Mouse (Mus musculus): ENCODE results near the gene Ccdc187.

The Ccdc187 gene

DNA sequence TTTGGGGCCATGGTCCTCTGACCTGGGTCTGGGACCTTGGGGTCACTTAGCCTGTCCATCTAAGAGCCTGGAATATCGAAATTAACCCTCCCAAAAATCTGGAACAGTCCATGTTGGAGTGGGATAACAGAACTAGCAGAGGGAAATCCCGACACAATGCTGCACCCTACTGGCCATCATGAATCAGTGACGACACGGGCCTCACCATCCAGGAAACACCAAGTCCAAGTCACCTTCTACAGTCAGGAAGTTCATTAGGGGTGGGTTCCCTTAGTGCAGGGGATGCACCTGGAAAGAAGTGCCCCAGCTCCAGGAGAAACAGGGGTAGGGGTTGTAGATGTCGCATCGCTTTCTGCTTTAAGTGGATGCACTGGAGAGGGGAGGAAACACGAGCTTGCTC is 20.7 kb downstream of the Ccdc187 start:
- peak in 1 of 2 experiments; percentile 7 for DNase-seq

DNA sequence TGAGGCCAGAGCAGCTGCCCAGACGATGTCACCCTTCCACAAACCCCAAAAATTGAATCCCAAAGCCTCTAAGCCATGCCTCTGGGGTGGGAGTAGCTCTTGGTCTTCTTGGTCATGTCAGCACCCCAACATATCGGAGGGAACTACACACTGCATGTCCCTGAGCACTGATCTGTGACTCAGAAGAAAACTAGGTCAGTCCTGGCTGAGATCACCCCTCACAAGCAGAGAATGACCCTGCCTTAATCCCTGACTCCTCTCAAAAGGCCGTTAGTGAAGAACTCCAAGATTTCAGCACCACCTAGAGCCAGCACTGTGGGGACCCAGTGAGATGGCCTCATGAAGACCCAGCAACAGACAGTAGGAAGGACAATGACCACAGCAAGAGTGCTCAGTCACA is 26.1 kb downstream of the Ccdc187 start:
- no peak for DNase-seq

DNA sequence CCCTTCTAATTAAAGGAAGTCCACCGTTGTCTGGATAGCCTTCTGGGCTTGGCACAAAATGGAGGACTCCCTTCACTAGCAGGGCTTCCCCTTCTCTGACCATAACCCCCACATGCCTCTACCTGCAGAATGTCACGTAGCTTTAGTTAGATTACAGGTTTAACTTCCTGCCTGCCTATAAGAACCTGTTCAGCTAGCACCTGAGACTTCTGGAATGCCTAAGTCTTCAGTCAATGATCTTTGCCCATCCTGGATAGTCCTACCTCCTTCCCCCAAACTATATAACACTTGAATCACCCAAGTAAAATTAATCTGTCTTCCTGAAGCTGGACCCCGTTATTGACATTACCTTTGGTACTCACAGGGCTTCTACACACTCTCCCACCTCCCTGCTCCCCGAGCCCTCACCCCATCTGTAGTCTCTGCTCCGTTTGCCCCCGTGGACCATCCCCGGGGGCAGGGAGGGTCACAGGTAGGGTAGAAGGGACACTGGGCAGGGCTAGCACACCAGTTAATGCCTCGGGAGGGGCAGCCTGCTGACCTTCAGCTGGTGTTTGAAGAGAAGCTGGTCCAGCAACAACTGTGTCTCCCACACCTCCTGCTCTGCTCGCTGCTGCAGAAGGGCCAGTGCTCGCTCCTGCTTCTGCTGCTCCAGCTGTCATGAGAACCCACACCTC is 28.2 kb downstream of the Ccdc187 start:
- DNase-seq: no peak

DNA sequence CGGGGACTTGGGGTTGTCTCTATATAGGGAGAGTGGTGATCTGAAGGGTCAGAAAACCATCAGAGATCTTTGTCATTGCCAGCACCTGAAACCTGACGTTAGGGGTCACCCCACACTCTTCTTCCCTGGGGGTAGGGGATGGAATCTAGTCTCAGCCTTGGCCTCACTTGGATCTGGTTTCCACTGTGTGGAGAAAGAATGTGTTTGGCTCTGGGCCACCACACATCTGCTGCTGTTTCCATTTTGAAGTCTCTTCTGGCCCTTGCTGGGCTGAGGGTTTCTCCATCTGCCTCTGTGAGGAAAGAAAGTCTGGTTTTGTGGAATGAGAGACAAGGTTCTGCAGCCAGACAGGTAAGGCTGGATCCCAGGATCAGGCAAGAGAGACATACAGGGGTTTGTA is 29.3 kb downstream of the Ccdc187 start:
- no peak for DNase-seq

DNA sequence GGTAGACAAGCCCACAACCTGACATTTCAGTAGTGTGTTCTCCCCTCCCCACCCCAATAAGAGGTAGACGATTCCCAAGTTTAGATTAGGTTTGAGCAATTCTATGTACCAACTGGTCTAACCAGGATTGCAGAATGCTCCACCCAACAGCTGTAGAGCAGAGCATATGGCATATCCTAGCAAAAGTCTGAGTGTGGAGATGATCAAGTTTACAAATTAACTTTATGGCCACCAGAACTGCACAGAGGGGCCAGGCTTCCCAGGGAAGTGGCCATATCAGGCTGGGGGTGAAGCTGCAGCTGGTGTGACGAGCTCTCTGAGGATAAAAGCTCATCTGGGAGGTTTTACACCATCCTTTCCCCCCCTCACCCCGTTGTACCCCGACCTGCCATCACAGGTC is 29.7 kb downstream of the Ccdc187 start:
- DNase-seq: no peak

DNA sequence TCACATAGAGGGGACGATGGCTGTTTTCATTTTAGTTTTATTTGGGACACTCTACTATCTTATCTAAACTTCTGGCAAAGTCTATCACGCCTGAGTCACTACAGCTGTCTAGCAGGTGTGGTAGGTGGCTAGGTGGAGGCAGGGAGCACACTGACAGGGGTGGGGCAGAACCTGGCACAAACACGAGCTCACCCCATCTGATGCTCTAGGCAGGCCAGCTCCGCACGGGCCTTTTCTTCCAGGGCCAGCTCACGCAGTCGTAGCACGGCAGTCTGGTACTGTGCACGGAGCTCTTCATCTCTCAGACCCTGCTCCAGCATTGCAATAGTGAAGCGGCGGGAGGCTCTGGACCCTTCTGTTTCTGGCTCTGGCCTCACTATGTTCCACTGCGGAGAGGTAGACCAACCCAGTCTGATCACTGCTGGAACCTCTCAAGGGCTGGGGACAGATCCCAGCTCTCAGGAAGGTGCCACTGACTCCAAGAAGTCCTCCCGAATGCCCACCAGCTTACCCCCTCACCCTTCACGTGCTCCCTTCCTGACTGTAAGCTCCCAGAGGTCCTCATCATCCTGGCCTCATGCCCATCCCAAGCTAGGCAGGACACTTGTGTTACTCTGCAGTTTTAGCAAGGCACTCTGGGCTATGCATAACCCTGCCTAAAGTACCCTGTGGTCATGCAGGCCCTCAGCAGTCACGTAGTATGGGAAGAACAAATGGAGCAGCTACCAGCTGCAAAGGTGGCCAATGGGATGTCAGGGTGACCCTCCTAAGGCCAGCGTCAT is 36.9 kb downstream of the Ccdc187 start:
- no peak for DNase-seq

DNA sequence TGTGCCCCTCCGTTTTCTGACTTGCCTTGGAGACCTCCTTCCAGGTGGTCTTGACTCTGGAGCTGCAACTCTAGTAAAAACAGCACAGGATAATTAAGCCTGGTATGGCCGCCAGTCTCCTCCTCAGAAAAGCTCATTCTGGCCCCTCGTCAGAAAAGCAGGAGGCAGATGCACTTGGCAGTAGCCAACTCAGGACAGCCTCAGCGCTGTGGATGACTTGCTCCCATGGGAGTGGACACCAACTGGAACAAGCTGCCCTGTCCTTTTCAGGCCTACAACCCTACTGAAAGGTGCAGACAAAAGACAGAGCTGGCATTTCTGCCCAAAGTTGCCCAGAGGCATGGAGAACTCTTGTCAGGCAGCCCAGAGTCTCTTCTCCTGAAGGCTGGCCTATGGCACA is 39.5 kb downstream of the Ccdc187 start:
- no peak for DNase-seq

DNA sequence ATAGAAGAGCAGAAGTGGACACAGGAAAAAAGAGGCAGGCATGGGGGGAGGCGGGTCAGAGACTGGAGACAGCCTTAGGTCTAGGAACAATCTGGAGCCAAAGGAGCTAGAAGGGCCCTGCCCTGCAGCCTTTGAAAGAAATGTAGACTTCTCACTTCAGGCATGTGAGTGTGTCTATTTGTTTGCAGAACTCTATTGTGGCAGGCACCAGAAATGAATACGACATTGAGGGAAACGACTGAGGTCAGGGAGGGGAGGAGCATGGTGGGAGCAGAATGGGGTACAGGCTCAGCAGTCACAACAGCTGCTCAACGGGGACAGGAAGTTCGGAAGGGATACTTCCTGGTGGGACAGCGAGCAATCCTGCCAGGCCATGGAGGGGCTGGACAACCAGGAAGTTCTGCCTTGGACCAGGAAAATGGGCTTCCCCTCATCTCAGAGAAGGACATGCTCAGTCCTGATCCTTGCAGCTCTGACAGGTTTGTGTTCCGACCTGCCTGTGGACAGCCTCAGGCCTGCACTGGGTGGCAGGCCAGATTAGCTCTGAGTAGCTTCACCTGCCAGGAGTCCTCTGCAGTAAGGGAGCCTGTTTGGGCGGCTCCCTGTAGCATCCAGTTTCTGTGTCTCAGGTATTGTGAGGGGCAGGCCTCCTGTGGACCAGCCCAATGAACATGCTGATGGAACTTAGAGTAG is 41.7 kb downstream of the Ccdc187 start:
- no peak for DNase-seq

DNA sequence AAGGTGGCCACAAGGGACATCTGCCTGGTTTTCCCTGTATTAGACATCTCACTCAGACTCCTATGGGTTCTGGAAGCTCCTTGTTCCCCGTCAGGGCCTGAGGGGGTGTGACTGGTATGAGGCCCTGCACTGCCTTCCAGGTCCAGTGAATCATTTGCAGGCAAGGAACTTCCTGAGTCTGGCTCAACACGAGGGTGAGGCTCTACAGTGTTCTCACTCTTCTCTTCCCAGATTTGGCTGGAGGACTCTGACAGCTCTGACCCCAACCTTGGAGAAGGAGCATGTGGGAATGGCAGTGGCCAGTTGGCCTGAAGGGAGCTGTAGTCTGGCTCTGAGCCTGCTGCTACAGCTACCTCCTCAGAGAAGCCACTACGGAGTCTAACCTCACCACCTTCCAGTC is 46.8 kb downstream of the Ccdc187 start:
- DNase-seq: no peak

DNA sequence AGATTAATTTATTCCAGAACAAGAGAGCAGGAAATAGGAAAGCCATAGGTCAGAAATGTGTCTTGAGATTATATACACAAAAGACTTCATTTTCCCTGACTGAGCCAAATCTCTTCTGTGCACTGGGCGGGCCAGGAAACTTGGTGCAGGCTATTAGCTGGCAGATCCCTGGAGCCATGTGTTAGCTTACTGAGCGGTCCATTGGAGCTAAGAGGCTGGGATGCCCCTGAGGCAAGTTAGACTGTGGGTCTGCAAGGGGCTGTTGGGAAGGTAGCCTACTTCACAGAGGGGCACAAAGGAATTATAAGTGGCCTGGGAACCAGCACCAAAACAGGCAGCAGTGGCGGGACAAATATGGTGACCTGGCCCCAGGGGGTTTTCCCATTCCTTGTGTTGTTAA is 53.5 kb downstream of the Ccdc187 start:
- no peak for DNase-seq

DNA sequence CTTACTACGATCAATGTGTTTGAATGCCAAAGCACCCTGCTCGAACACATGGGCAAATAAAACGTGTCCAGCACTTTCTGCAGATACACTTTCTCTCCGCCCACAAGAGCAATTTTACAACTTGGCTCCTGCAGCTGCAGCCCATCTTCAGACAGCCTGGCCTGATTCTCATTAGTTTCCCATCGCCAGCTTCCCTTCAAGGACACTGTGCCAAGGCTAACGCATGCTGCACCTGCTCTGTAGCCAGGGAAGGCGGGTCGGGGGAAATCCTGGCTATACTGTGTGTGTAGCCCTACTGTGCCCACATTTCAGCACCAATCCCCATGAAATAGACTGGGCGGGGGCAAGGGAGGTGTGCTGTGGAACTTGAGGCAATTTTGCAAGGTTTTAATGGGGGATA is 54.0 kb downstream of the Ccdc187 start:
- no peak for DNase-seq

DNA sequence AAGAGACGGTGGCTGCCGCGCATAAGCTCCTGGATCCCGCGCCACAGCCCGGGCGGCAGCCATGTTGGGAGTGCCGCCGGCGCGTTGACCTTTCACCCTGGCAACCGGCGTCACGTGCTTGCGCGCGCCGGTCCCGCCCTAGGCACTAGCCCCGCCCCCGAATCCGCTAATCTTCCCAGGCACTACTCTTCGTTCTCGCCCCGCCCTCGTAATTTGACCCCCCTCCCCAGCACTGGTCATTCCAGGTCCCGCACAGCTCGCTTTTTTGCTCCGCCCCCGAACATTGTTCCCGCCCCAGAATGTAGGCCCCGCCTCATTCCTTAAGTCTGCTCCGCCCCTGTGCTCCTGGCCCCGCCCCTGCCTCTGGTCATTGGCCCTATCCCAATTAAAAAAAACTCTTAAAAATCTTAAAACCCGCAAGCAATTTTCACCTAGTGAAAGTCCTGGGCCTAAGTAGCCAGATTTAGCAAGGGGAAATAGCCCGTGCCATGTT is 57.0 kb downstream of the Ccdc187 start, which contains the start of gene Qsox2:
Qsox2 (minus strand) TSS at position 236 of the 493 bp plus-strand sequence.
- DNase-seq: peak; percentile 91 to 93

DNA sequence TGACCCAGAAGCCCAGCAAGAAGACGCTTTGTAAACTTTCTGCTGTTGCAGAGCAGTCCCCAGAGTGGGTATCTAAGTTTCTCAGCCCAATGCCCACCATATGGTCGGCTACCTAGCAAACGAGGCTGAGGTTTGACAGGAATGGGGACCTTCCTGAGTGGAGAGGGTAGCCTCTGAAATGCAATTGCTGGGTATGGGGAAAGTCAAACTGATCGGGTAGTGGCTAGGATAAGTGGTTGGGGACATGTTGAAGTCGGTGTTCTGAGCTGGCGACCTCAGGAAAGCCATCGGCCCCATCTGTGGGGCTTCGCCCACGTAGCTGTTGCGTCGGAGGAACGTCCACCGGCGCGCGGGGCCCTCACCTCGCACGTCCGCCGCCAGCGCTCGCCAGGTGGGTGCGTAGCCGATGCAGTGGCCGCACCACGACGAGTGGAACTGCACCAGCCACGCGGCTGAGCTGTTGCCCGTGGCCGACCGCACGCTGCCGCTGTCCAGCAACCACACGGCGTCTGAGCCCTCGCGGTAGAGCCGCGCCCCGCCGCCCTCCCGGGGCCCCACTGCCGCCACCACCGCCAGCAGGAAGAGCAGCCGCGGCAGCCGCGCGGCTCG is 57.6 kb downstream of the Ccdc187 start:
- DNase-seq: no peak

DNA sequence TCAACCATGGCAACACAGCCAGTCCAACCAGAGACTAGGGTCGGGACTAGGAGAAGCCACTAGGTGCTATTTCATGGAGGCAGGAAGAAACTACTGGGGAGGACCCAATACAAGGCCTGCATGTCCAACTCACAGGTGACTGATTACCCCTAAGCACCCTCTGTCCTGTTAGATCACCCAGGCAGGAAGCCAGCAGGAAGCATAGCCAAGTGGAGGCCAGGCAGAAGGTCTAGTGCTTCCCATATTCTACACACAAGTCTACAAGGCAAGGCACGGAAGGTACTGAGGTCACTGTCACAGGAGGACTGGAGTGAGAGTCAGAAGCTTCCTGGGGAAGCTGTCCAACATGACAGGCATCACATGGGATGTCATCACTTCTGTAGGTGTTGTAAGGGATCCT is 59.6 kb downstream of the Ccdc187 start:
- no peak for DNase-seq

DNA sequence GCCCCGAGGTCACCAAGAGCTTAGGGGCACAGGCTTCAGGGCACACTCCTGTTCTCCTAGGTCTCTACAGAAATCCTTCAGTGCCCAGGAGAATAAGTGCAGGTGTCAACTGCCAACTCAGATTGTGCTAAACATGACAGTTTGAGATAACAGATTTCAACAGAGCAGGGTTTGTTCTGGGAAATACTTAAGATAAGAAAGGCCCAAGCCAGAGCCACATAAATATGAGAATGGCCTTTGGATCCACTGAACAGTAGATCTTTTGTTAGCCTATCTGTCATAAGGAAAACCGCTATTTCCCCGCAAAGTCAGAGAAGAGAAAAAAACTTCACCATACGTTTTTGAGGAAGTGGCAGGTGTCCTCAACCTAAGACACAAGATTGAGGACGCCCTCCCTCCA is 60.1 kb downstream of the Ccdc187 start:
- DNase-seq: no peak

DNA sequence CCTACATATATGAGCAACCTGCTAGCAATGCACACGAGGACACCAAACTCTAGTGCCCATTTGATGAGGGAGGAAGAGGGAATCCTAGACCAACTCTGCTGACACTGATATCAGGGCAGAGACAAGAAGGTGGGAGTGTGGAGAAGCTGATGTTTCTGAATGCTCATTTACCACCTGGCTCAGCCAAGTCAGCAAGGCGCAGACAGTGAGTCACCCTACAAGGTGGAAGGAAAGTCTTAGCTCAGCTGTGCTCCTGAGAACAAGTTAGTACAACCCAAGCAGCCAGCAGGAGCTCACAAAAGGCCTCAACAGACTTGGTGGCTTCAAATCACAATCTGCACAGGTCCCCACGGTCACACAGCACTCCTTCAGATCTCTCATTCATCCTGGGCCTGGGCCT is 63.0 kb downstream of the Ccdc187 start:
- DNase-seq: no peak

DNA sequence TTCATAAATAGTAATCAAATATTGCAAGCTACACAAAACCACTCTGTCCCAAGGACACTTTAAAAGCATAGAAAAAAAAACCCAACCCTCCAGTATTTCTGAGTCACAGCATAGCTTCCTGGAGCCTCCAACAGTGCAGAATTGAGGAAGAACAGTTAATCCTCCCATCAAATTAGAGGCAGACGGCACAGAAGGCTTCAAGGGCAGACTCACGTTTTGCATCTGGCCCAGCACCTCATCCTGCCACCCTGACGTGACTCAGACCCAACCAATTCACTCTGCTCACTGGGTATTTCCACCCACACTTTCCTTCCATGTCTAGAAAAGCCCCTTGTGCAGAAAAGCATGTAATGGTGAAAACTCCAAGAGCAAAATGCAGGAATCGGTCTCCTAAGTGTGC is 64.1 kb downstream of the Ccdc187 start:
- no peak for DNase-seq

DNA sequence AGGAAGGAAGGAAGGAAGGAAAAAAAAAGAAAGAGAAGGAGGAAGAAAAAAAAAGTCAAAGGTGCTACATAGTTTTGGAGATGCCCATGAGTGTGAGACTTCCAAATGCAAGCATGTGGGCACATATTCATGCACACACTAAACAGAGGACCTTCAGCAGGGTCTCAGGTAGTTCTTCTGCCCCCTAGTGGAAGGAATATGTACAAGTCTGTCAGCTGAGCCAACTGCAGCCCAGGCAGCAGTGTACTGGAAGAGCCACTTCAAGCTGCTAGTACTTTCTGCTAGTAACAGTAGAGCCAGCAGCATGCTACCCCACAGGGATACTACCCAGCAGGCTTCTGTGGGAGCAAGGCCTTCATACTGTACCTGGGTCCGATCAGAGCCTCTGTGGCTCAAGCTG is 66.6 kb downstream of the Ccdc187 start:
- peak; percentile 13 to 20 for DNase-seq

DNA sequence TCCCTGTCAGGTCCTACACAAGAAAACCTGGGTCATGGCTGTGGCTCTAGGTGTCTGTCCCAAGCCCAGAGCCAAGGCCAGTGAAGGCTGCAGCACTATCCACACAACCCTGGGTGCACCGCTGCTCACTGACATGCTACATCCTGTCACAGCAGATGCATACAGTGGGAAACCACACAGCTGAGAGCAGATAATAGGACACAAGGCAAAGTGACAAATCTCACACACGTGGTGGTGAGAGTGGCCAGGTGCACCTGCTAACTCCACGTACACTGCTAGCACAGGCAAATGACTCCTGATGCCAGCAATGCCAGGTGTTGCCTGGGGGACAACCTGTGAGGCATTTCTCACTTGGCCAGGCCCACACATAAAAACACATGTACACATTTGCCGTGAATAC is 69.1 kb downstream of the Ccdc187 start:
- DNase-seq: no peak

DNA sequence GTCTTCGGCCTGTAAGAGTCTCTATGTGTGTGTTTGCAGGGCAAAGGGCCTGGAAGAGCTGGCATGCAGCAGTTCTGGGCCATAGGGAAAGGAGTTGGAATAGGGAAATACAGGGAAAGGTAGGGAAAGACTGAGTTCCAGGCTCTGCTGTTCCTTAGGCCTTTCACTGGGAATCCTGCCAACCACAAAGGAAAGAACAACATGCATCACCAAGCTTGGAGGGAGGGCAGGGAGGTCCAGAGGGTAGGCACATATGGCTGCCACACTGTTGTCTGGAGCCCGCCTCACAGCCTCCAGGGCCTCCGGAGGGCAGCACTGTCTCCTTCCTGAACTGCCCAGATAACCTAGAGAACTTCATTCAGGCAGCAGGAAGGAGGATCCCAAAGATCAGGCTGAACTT is 70.4 kb downstream of the Ccdc187 start:
- no peak for DNase-seq

DNA sequence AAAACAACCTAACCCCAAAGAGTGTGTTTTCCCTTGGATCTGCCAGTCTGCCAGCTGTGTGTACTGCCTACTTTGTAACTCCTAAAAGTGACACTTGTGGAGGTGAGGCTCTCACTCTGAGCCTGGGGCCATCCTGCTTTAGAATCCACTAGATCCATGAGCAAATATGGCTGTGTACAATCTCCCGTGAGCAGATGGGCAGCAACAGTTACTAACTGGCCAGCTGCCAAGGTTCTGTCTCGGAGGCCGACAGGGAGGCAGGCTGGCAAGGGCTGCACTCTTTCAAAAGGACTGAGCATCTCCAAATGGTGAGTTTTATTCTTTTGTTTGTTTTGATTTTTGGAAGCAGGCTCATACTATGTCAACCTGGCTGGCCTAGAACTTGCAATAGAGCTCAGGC is 79.8 kb downstream of the Ccdc187 start:
- no peak for DNase-seq

DNA sequence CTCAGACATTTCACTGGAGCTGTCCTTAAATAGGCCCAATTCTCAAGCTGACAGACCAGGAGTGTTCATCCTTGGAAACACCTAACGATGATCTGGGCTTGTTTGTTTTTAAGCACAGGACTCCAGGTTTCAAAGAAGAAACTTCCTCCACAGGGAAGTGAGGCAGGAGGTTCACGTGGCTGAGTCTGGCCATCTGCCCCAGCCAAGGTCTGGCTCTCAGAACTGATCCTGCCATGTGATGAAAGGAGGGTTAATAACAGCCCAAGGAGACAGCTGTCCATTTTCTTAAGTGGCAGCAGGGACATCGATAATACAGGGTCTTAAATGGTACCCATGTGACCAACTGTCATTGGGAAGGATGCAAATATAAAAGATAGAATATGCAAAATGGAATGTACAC is 84.8 kb downstream of the Ccdc187 start:
- no peak for DNase-seq

DNA sequence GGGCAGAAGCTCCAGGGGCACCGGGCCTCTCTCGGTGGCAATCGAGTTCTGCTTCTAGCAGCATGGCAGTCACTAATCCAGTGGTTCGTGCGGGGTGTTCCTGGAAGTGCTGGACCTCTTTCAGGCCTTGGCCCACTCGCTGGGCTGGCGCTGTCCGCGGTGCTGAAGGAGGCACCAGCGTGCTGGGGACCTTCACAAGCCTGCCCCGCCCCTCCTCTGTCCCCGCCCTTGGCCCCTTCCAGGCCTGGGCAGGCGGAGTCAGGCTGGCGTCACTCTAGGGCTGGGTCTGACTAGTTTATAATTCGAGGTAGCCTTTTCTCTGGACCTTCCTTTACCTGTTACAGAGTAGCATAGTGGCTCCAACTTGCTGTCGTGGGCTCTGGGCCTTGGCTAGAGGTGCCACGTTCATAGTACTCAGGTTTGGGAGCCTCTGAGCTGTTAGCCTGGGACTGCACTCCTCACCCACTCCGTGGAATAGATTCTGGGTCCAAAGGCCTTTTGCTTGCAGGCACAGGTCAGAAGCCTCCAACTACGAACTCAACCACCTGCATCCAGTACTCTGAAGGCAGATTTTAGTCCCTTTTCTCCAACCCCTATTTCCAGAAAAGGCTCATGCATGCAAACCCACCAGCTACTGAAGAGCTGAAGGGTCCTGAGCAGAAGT is 86.1 kb downstream of the Ccdc187 start, which contains the start of gene Lhx3:
Lhx3 (minus strand) TSS at position 164 of the 664 bp plus-strand sequence.
- peak; percentile 44 to 45 for DNase-seq
